Mouse (Mus musculus): ENCODE data around the gene Ddx43. TPM values are rescaled to one million over a fixed set of nuclear protein-coding genes. Genes with fewer than 3 reads are reported as not detected.

The Ddx43 gene
- polyA plus RNA-seq, 1 experiment from 2014 or later: 0.36 TPM

- Histone ChIP-seq H3K4me3 (replicated peaks) (no peak overlapping the region), H3K36me3 (peaks cover 4% of the 10 kb centered on the region; the same call in 1 of the 2 replicates), H3K4me1 (replicated peaks) (0 out of 2 replicates have a peak, but pooled peaks cover 3% of the 10 kb centered on the region), H3K27ac (no peak overlapping the region), H3K9ac (no peak overlapping the region), H3K27me3 (replicated peaks) (no peaks in the 10 kb centered on the region), H3K4me2 (replicated peaks) (no peak overlapping the region), H3K9me3 (no peaks in the 10 kb centered on the region)
- WGBS: 84% methylated on average over 4 of the region's 4 CpGs
- no peak for ATAC-seq
Measured at GRCm38 (mm10) chr9:78428870-78429432, 33.4 kb downstream of the Ddx43 start.

DNA sequence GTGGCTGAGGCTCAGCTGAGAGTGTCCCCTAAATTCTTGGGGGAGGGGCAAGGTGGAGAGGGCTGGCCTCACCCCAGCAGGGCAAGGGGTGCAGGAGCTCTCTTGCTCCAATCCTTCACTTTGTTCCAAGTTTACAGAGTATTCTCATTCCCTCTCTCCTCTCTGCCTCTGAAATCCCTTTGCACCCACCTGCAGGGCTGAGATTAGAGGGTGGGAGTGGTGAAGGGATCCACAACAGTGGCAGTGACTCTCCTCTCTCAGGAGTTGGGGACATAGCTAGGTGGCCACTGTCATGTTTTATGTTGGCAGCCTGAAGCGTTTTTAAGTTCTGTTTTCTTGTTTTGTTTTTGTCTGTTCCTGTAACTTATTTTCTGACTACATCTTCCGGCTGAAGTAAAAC, 34.0 kb downstream of the Ddx43 start:
- Histone ChIP-seq H3K27me3 (replicated peaks) (no peaks in the 10 kb centered on the region), H3K4me3 (replicated peaks) (no peak overlapping the region), H3K9ac (no peak overlapping the region), H3K4me2 (replicated peaks) (no peak overlapping the region), H3K9me3 (no peaks in the 10 kb centered on the region), H3K36me3 (peaks cover 4% of the 10 kb centered on the region; the same call in 1 of the 2 replicates), H3K4me1 (replicated peaks) (0 out of 2 replicates have a peak, but pooled peaks cover 3% of the 10 kb centered on the region), H3K27ac (no peak overlapping the region)
- no peak for ATAC-seq
- 65% methylated on average over 2 of the region's 2 CpGs for whole genome bisulfite sequencing

DNA sequence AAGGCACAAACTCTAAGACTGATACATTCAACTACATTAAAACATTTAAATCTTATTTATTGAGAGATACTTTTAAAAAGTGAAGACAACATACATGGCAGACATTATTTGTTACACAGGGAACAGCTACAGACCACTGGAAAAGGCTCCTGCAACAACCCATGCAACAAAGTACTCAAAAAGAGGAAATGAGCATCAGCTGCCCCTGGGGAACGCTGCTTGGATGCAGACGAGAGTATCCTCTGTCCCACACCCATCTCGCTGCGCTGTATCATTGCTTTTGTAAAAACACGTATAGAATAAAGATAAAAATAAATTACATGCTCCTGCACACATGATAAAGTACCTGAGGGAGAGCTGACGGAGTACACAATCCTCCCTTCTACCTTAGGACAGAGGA, 34.9 kb downstream of the Ddx43 start:
- no peak overlapping the region for H3K4me2 ChIP-seq (replicated peaks)
- H3K36me3 ChIP-seq: peaks cover 4% of the 10 kb centered on the region; the same call in 1 of the 2 replicates
- ATAC-seq: no peak
- H3K4me1 ChIP-seq (replicated peaks): 0 out of 2 replicates have a peak, but pooled peaks cover 3% of the 10 kb centered on the region
- no peak overlapping the region for H3K4me3 ChIP-seq (replicated peaks)
- H3K27ac ChIP-seq: no peak overlapping the region
- no peaks in the 10 kb centered on the region for H3K27me3 ChIP-seq (replicated peaks)
- H3K9me3 ChIP-seq: no peaks in the 10 kb centered on the region
- WGBS: 68% methylated on average over 6 of the region's 6 CpGs
- no peak overlapping the region for H3K9ac ChIP-seq

GRCm38 (mm10) chr9:78432471-78432870, 36.9 kb downstream of the Ddx43 start:
- Histone ChIP-seq H3K9ac (no peak overlapping the region), H3K4me2 (replicated peaks) (no peak overlapping the region), H3K4me1 (replicated peaks) (0 out of 2 replicates have a peak, but pooled peaks cover 3% of the 10 kb centered on the region), H3K27ac (no peak overlapping the region), H3K9me3 (no peaks in the 10 kb centered on the region), H3K27me3 (replicated peaks) (no peaks in the 10 kb centered on the region), H3K36me3 (peaks cover 4% of the 10 kb centered on the region; the same call in 1 of the 2 replicates), H3K4me3 (replicated peaks) (no peak overlapping the region)
- no peak for ATAC-seq
- WGBS: 89% methylated on average over 5 of the region's 5 CpGs

- Histone ChIP-seq H3K27ac (no peak overlapping the region), H3K27me3 (replicated peaks) (peaks cover 16% of the 10 kb centered on the region), H3K9ac (no peak overlapping the region), H3K4me1 (replicated peaks) (no peaks in the 10 kb centered on the region; the same call in 1 of the 2 replicates), H3K36me3 (no peaks in the 10 kb centered on the region), H3K4me2 (replicated peaks) (no peak overlapping the region), H3K4me3 (replicated peaks) (no peak overlapping the region), H3K9me3 (no peaks in the 10 kb centered on the region)
- ATAC-seq: no peak
- WGBS: 72% methylated on average over 5 of the region's 5 CpGs
Measured at GRCm38 (mm10) chr9:78439426-78439825, 43.8 kb downstream of the Ddx43 start.

DNA sequence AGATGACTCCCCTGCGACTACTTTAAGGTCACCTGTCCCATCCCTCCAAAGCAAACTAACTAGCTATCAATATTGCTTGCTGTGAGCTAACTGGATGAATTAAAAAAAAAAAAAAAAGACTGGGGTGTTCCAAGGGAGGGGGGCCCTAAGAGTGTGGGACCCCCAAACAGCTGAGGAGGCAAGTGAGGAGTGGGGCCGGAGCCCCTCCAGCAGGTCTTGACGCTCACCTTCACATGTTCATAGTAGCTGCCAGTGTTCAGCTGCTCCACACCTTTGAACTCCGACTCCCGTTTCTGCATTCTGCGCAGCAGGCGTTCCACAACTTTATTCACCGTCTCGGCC, 46.6 kb downstream of the Ddx43 start:
- Histone ChIP-seq H3K4me3 (replicated peaks) (peak overlapping the region; percentile 53), H3K4me1 (replicated peaks) (no peaks in the 10 kb centered on the region; the same call in 1 of the 2 replicates), H3K27me3 (replicated peaks) (peaks cover 17% of the 10 kb centered on the region), H3K36me3 (no peaks in the 10 kb centered on the region), H3K9ac (peak overlapping the region; percentile 59), H3K9me3 (no peaks in the 10 kb centered on the region), H3K4me2 (replicated peaks) (peak overlapping the region; percentile 95), H3K27ac (no peak overlapping the region)
- WGBS: 5% methylated on average over 9 of the region's 9 CpGs
- ATAC-seq: peak; percentile 62

DNA sequence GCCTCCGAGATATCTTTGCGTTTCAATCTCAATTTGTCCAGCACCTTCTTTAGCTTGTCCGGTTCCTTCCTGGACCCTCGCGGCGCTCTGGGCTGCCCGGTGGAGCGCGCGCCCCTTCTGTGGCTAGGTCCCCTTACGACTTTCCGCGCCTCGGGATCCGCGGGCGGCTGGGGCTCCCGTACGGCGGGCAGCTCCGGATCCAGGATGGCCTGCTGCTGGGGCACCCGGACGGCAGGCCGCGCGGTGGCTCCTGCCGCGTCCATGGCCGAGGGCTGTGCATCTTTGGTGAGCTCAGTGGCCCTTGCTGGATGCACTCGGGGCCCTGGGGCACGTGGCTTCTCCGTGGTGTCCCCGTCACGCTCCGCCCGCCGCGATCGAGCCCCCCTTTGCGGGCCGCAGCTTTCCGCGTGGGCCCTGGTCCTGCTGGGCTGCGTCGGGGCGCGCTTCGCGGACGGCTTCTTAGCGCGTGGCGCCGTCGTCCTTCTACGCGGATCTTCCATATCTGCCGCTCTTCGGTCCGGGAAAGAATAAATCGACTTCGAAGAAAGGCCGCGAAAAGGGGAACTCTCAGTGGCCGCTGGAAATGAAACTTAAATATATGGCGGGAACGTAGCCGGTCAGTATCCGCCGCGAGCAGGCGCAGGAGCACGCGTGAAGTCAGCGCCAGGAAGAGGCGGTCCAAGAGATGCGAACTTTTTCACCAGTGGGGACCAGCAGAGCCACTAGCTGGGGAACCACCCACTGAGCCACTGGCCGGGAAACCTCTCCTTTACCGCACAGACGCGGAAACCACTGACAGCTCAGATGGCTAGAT, 47.2 kb downstream of the Ddx43 start, which contains the start of gene Cgas:
Gene Cgas (minus strand): TSS at position 659 of the 814 bp plus-strand sequence.
- peaks cover 17% of the 10 kb centered on the region for H3K27me3 ChIP-seq (replicated peaks)
- no peak within 1 kb of the TSS for H3K27ac ChIP-seq
- under 1% methylated on average over 81 of the region's 81 CpGs for WGBS
- H3K4me1 ChIP-seq (replicated peaks): no peaks in the 10 kb centered on the region; the same call in 1 of the 2 replicates
- peak within 1 kb of the TSS; percentile 95 for H3K4me2 ChIP-seq (replicated peaks)
- peak; percentile 77 for ATAC-seq
- peak within 1 kb of the TSS; percentile 59 for H3K9ac ChIP-seq
- no peaks in the 10 kb centered on the region for H3K36me3 ChIP-seq
- peak within 1 kb of the TSS; percentile 53 for H3K4me3 ChIP-seq (replicated peaks)
- no peaks in the 10 kb centered on the region for H3K9me3 ChIP-seq

DNA sequence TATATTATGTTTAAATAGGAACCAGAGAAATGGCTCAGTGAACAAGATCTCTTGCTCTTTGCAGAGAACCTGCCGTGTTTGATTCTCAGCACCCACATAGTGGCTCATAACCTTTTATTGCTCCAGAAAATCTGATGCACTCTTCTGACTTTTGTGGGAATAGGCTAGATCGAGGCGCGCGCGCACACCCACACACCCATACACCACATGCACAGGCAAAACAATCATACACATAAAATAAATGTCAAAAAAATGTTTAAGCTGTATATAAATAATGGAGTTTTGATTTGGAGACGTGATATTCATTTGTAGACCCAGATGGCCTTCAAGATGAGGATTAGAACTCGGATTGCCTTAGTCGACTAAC, 52.0 kb downstream of the Ddx43 start:
- H3K4me1 ChIP-seq (replicated peaks): peaks cover 5% of the 10 kb centered on the region; the same call in 1 of the 2 replicates
- peak; percentile 24; the same call in 1 of the 2 replicates for ATAC-seq
- peak overlapping the region; percentile 66 for H3K4me2 ChIP-seq (replicated peaks)
- H3K9me3 ChIP-seq: no peaks in the 10 kb centered on the region
- peaks cover 7% of the 10 kb centered on the region for H3K36me3 ChIP-seq
- WGBS: 29% methylated on average over 9 of the region's 9 CpGs
- H3K27ac ChIP-seq: no peak overlapping the region
- peak overlapping the region; percentile 93 for H3K9ac ChIP-seq
- peak overlapping the region; percentile 96 for H3K4me3 ChIP-seq (replicated peaks)
- peaks cover 8% of the 10 kb centered on the region for H3K27me3 ChIP-seq (replicated peaks)

- H3K9me3 ChIP-seq: no peaks in the 10 kb centered on the region
- H3K4me2 ChIP-seq (replicated peaks): peak within 1 kb of the TSS; percentile 66
- H3K9ac ChIP-seq: peak within 1 kb of the TSS; percentile 93
- under 1% methylated on average over 96 of the region's 96 CpGs for WGBS
- ATAC-seq: peak; percentile 96
- peaks cover 5% of the 10 kb centered on the region for H3K27me3 ChIP-seq (replicated peaks)
- peaks cover 5% of the 10 kb centered on the region; the same call in 1 of the 2 replicates for H3K4me1 ChIP-seq (replicated peaks)
- peaks cover 7% of the 10 kb centered on the region for H3K36me3 ChIP-seq
- peak within 1 kb of the TSS; percentile 96 for H3K4me3 ChIP-seq (replicated peaks)
- peak within 1 kb of the TSS; percentile 92 for H3K27ac ChIP-seq
Measured at GRCm38 (mm10) chr9:78447973-78448873, 52.6 kb downstream of the Ddx43 start, which contains the start of the genes Mto1 and Gm17324. Gene Mto1, plus strand, starts transcription at chr9:78448208. Gene Gm17324, minus strand, starts transcription at chr9:78448786.

- H3K4me3 ChIP-seq (replicated peaks): no peak overlapping the region
- H3K9ac ChIP-seq: no peak overlapping the region
- peaks cover 5% of the 10 kb centered on the region; the same call in 1 of the 2 replicates for H3K4me1 ChIP-seq (replicated peaks)
- H3K27ac ChIP-seq: no peak overlapping the region
- no peaks in the 10 kb centered on the region for H3K9me3 ChIP-seq
- H3K4me2 ChIP-seq (replicated peaks): no peak overlapping the region
- peaks cover 10% of the 10 kb centered on the region for H3K36me3 ChIP-seq
- ATAC-seq: no peak
- no peaks in the 10 kb centered on the region; the same call in 1 of the 2 replicates for H3K27me3 ChIP-seq (replicated peaks)
- WGBS: 87% methylated on average over 5 of the region's 5 CpGs
Measured at GRCm38 (mm10) chr9:78450404-78450803, 54.8 kb downstream of the Ddx43 start.

GRCm38 (mm10) chr9:78451382-78451781, 55.8 kb downstream of the Ddx43 start:
- Histone ChIP-seq H3K9ac (no peak overlapping the region), H3K9me3 (no peaks in the 10 kb centered on the region), H3K27me3 (replicated peaks) (no peaks in the 10 kb centered on the region), H3K4me3 (replicated peaks) (no peak overlapping the region), H3K36me3 (peaks cover 10% of the 10 kb centered on the region), H3K4me1 (replicated peaks) (peaks cover 5% of the 10 kb centered on the region; the same call in 1 of the 2 replicates), H3K27ac (no peak overlapping the region), H3K4me2 (replicated peaks) (no peak overlapping the region)
- WGBS: 83% methylated on average over 4 of the region's 4 CpGs
- ATAC-seq: no peak
